Mouse (Mus musculus) liver, postnatal 0 days (tissue): ENCODE results near the gene Ppara. TPM values are rescaled to one million over a fixed set of nuclear protein-coding genes. Genes with fewer than 3 reads are reported as not detected.

Experiments
- ATAC-seq: fragments of 200-750 bp; cut with Nextera tagmentation; 2 replicates; pipeline ENCODE4 v1.8.0; 2017; ENCODE audit warnings: mild to moderate bottlenecking, moderate library complexity
- DNase-seq: peaks from one replicate; pipeline ENCODE4 v3.0.0-alpha.2; 2016
- H3K27ac ChIP-seq: fragments of 300-500 bp; sonication (generic); 2 replicates; pipeline ENCODE4 v1.5.1; 2014; ENCODE audit warnings: antibody characterized with exemption, moderate library complexity, mild to moderate bottlenecking, low read depth
- H3K27me3 ChIP-seq: fragments of 300-500 bp; sonication (generic); 2 replicates; pipeline ENCODE4 v1.6.1; 2014; ENCODE audit warnings: low read length, control low read depth, mixed read lengths; ENCODE audit not compliant: insufficient read depth
- H3K36me3 ChIP-seq: fragments of 300-500 bp; sonication (generic); replicated peaks from 2 replicates; pipeline ENCODE4 v1.6.1; 2014; ENCODE audit warnings: mild to moderate bottlenecking, control low read depth, low read length, moderate library complexity, mixed read lengths; ENCODE audit not compliant: insufficient read depth
- H3K4me1 ChIP-seq: fragments of 300-500 bp; sonication (generic); 2 replicates; pipeline ENCODE4 v1.6.1; 2014; ENCODE audit warnings: antibody characterized with exemption, mild to moderate bottlenecking, control low read depth; ENCODE audit not compliant: insufficient read depth
- H3K4me2 ChIP-seq: fragments of 300-500 bp; sonication (generic); 2 replicates; pipeline ENCODE4 v1.6.1; 2014; ENCODE audit warnings: low read depth, mild to moderate bottlenecking, low read length, moderate library complexity, mixed read lengths
- H3K4me3 ChIP-seq: fragments of 300-500 bp; sonication (generic); 2 replicates; pipeline ENCODE4 v1.5.1; 2014; ENCODE audit warnings: low read depth, low read length
- H3K9ac ChIP-seq: fragments of 300-500 bp; sonication (generic); replicated peaks from 2 replicates; pipeline ENCODE4 v1.6.1; 2014; ENCODE audit warnings: mild to moderate bottlenecking, moderate library complexity
- H3K9me3 ChIP-seq: fragments of 300-500 bp; sonication (generic); 2 replicates; pipeline ENCODE4 v1.6.1; 2016; ENCODE audit warnings: mild to moderate bottlenecking, control low read depth, low read length, mixed read lengths
- CTCF ChIP-seq: sonication (generic); IDR thresholded peaks from 2 replicates; pipeline ENCODE4 v1.5.1; 2016; ENCODE audit warnings: antibody characterized with exemption, low read depth
- EP300 ChIP-seq: IDR thresholded peaks from 2 replicates; pipeline ENCODE4 v1.6.1; 2016; ENCODE audit warnings: antibody characterized with exemption, low read depth, mild to moderate bottlenecking
- WGBS: fragments of 180-500 bp; shearing (Covaris S2); extraction: QIAGEN DNeasy Blood & Tissue Kit; methylation state at CpG from one replicate; pipeline ENCODE4 v1.1.7; 2014; ENCODE audit not compliant: insufficient replicate concordance; 5-methylcytosine and 5-hydroxymethylcytosine counted together
- polyA plus RNA-seq: library from polyadenylated mRNA; unstranded; fragments of >200 nt; fragmentation: Nextera tagmentation; extraction: Ambion mirVana; gene quantifications from 2 replicates; pipeline ENCODE4 v1.2.1, GENCODE M21; 2015

Gene Ppara
- polyA plus RNA-seq, 1 experiment from 2014 or later: 185 TPM

GRCm38 (mm10) chr15:85703858-85704257, 30.9 kb upstream of the Ppara start:
- H3K27ac ChIP-seq: no peak overlapping the region
- H3K4me3 ChIP-seq: no peak overlapping the region
- no peak overlapping the region for H3K9ac ChIP-seq
- peaks cover 9% of the 10 kb centered on the region for H3K4me1 ChIP-seq
- no peaks in the 10 kb centered on the region for H3K9me3 ChIP-seq
- H3K4me2 ChIP-seq: no peak overlapping the region
- WGBS: 84% methylated on average over 4 of the region's 4 CpGs
- peak; percentile 10; the same call in 1 of the 2 replicates for TF ChIP-seq CTCF
- TF ChIP-seq EP300: no peak
- 0 out of 2 replicates have a peak, but pooled peaks cover 1% of the 10 kb centered on the region for H3K36me3 ChIP-seq
- ATAC-seq: no peak
- DNase-seq: no peak
- H3K27me3 ChIP-seq: no peaks in the 10 kb centered on the region

- TF ChIP-seq EP300 (no peak), CTCF (no peak)
- ATAC-seq (no peak), DNase-seq (no peak)
- H3K9ac ChIP-seq: no peak overlapping the region
- no peak overlapping the region for H3K4me2 ChIP-seq
- H3K4me1 ChIP-seq: peaks cover 9% of the 10 kb centered on the region
- H3K36me3 ChIP-seq: no peaks in the 10 kb centered on the region
- WGBS: 84% methylated on average over 8 of the region's 8 CpGs
- H3K9me3 ChIP-seq: no peaks in the 10 kb centered on the region
- no peaks in the 10 kb centered on the region for H3K27me3 ChIP-seq
- H3K4me3 ChIP-seq: no peak overlapping the region
- no peak overlapping the region for H3K27ac ChIP-seq
Measured at GRCm38 (mm10) chr15:85704341-85705012, 30.3 kb upstream of the Ppara start.

DNA sequence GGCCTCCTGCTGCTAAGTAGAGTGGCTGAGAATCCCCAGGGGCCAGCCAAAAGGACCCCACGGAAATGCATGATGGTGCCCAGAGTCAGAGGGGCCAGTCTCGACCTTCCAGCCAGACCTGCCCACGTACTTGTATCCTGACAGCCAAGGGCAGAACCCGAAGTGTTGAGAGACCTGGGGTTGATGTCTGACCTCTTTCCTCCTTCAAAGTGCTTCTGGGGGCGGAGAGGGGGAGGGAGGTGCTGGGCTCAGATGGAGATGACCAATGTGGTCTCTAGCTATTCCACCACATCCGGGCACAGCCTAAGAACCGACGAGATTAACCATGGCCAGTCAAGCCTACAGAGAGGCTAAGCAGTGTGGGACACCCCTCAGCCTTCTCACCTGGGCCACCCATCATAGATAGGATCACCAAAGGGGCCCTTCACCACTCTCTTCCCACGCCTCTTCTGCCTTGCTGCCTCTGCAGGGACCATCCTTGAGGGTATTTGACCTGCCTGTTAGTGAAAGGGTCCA, 29.7 kb upstream of the Ppara start:
- H3K27ac ChIP-seq: no peak overlapping the region
- no peak overlapping the region for H3K9ac ChIP-seq
- no peaks in the 10 kb centered on the region for H3K27me3 ChIP-seq
- H3K36me3 ChIP-seq: no peaks in the 10 kb centered on the region
- no peak for TF ChIP-seq EP300
- TF ChIP-seq CTCF: no peak
- WGBS: 73% methylated on average over 9 of the region's 9 CpGs
- H3K4me2 ChIP-seq: no peak overlapping the region
- ATAC-seq (no peak), DNase-seq (no peak)
- peaks cover 9% of the 10 kb centered on the region for H3K4me1 ChIP-seq
- no peak overlapping the region for H3K4me3 ChIP-seq
- H3K9me3 ChIP-seq: no peaks in the 10 kb centered on the region

GRCm38 (mm10) chr15:85705566-85706332, 29.0 kb upstream of the Ppara start:
- peak; percentile 38 for ATAC-seq
- no peak for DNase-seq
- TF ChIP-seq CTCF: no peak
- TF ChIP-seq EP300: no peak
- H3K27me3 ChIP-seq: no peaks in the 10 kb centered on the region; the same call in 1 of the 2 replicates
- no peak overlapping the region for H3K4me3 ChIP-seq
- H3K27ac ChIP-seq: no peak overlapping the region
- 59% methylated on average over 13 of the region's 13 CpGs for WGBS
- no peak overlapping the region for H3K4me2 ChIP-seq
- no peaks in the 10 kb centered on the region for H3K36me3 ChIP-seq
- H3K9ac ChIP-seq: no peak overlapping the region
- no peaks in the 10 kb centered on the region for H3K9me3 ChIP-seq
- H3K4me1 ChIP-seq: peaks cover 9% of the 10 kb centered on the region

GRCm38 (mm10) chr15:85706527-85706926, 28.3 kb upstream of the Ppara start:
- WGBS: 83% methylated on average over 8 of the region's 8 CpGs
- H3K27ac ChIP-seq: no peak overlapping the region
- DNase-seq: no peak

GRCm38 (mm10) chr15:85707017-85707416, 27.8 kb upstream of the Ppara start:
- Histone ChIP-seq H3K4me3 (no peak overlapping the region), H3K9ac (no peak overlapping the region), H3K4me2 (no peak overlapping the region), H3K36me3 (no peaks in the 10 kb centered on the region), H3K27ac (no peak overlapping the region), H3K9me3 (no peaks in the 10 kb centered on the region), H3K27me3 (no peaks in the 10 kb centered on the region; the same call in 1 of the 2 replicates), H3K4me1 (peaks cover 9% of the 10 kb centered on the region)
- ATAC-seq (no peak), DNase-seq (no peak)
- no peak for TF ChIP-seq CTCF
- no peak for TF ChIP-seq EP300
- 72% methylated on average over 11 of the region's 11 CpGs for WGBS

More at GRCm38 (mm10) chr15:85706527-85706926, 28.3 kb upstream of the Ppara start:
- peaks cover 9% of the 10 kb centered on the region for H3K4me1 ChIP-seq
- H3K36me3 ChIP-seq: no peaks in the 10 kb centered on the region
- TF ChIP-seq EP300: no peak
- no peak for TF ChIP-seq CTCF
- no peak overlapping the region for H3K4me2 ChIP-seq
- ATAC-seq: no peak
- H3K27me3 ChIP-seq: no peaks in the 10 kb centered on the region; the same call in 1 of the 2 replicates
- no peaks in the 10 kb centered on the region for H3K9me3 ChIP-seq
- H3K4me3 ChIP-seq: no peak overlapping the region
- no peak overlapping the region for H3K9ac ChIP-seq
